Mouse (Mus musculus): ENCODE results near the gene Uck1.

GRCm38 (mm10) chr2:32220969-32221368 is 39.0 kb downstream of the Uck1 start:
- no peak for TF ChIP-seq CTCF (IDR thresholded peaks at IDR 0.05; ENCODE audit: borderline replicate concordance, control insufficient read depth, extremely low read depth, insufficient read depth, low read length, poor library complexity)
- TF ChIP-seq POLR2A (IDR thresholded peaks at IDR 0.05; ENCODE audit: control insufficient read depth, extremely low read depth, insufficient read depth, low read length, poor library complexity): no peak
